Mouse (Mus musculus) liver, adult 2 months (tissue): Measurements from ENCODE around the gene Rfwd3.

ENCODE experiments used
- CTCF ChIP-seq: fragments of 200-500 bp; IDR thresholded peaks from 2 replicates; pipeline ENCODE4 v1.5.1; 2011; ENCODE audit warnings: low read depth, low read length, control low read depth
- POLR2A ChIP-seq: fragments of 200-500 bp; IDR thresholded peaks from 2 replicates; pipeline ENCODE4 v1.6.1; 2011; ENCODE audit warnings: low read length, control low read depth; ENCODE audit not compliant: insufficient read depth; ENCODE audit errors: extremely low read depth

- no peak for TF ChIP-seq CTCF
- no peak for TF ChIP-seq POLR2A
These were observed 35.3 kb downstream of the Rfwd3 start for GRCm38 (mm10) chr8:111264693-111265220.
